Mouse (Mus musculus) liver, postnatal 0 days (tissue): ENCODE results near the gene Dio2.

Experiments
- CTCF ChIP-seq: sonication (generic); IDR thresholded peaks from 2 replicates; pipeline ENCODE4 v1.5.1; 2016; ENCODE audit warnings: antibody characterized with exemption, low read depth
- EP300 ChIP-seq: IDR thresholded peaks from 2 replicates; pipeline ENCODE4 v1.6.1; 2016; ENCODE audit warnings: antibody characterized with exemption, low read depth, mild to moderate bottlenecking

- no peak for TF ChIP-seq CTCF
- no peak for TF ChIP-seq EP300
Observed at GRCm38 (mm10) chr12:90744752-90745151, 6.5 kb upstream of the Dio2 start.
